Mouse (Mus musculus) right cerebral cortex, postnatal 25 days (tissue): Measurements from ENCODE around the gene Pip4k2a.
"Not testable (repeated sequence)": the region's sequence is repeated elsewhere in the genome, so short reads cannot be mapped to it uniquely, and the experiment has no call there.

Experiments
- DNase-seq: peaks from one replicate; pipeline ENCODE4 v3.0.0; 2022

Gene Pip4k2a

GRCm38 (mm10) chr2:18921570-18922180, 76.3 kb downstream of the Pip4k2a start:
- DNase-seq = no peak

GRCm38 (mm10) chr2:18920461-18920877, 77.5 kb downstream of the Pip4k2a start:
- no peak for DNase-seq

GRCm38 (mm10) chr2:18919797-18920354, 78.0 kb downstream of the Pip4k2a start:
- DNase-seq = no peak

- no peak for DNase-seq
Measured at GRCm38 (mm10) chr2:18917838-18918237, 80.1 kb downstream of the Pip4k2a start.

GRCm38 (mm10) chr2:18917380-18917750, 80.6 kb downstream of the Pip4k2a start:
- DNase-seq = no peak

- DNase-seq = no peak
Measured at GRCm38 (mm10) chr2:18916615-18917379, 81.1 kb downstream of the Pip4k2a start.

GRCm38 (mm10) chr2:18916042-18916407, 81.9 kb downstream of the Pip4k2a start:
- no peak for DNase-seq

- no peak for DNase-seq
Measured at GRCm38 (mm10) chr2:18915372-18916041, 82.4 kb downstream of the Pip4k2a start.

GRCm38 (mm10) chr2:18914750-18915149, 83.2 kb downstream of the Pip4k2a start:
- no peak for DNase-seq

- DNase-seq = no peak
Measured at GRCm38 (mm10) chr2:18913642-18914041, 84.3 kb downstream of the Pip4k2a start.

GRCm38 (mm10) chr2:18911251-18911934, 86.5 kb downstream of the Pip4k2a start:
- DNase-seq = peak; percentile 19

GRCm38 (mm10) chr2:18910209-18910608, 87.7 kb downstream of the Pip4k2a start:
- DNase-seq = no peak

GRCm38 (mm10) chr2:18909713-18910112, 88.2 kb downstream of the Pip4k2a start:
- DNase-seq = no peak

- no peak for DNase-seq
Measured at GRCm38 (mm10) chr2:18907269-18907668, 90.7 kb downstream of the Pip4k2a start.

- DNase-seq = no peak
Measured at GRCm38 (mm10) chr2:18906421-18907084, 91.4 kb downstream of the Pip4k2a start.

GRCm38 (mm10) chr2:18903301-18904068, 94.4 kb downstream of the Pip4k2a start:
- DNase-seq = no peak

GRCm38 (mm10) chr2:18901133-18901532, 96.8 kb downstream of the Pip4k2a start:
- DNase-seq = no peak

- no peak for DNase-seq
Measured at GRCm38 (mm10) chr2:18900635-18901034, 97.3 kb downstream of the Pip4k2a start.

- no peak for DNase-seq
Measured at GRCm38 (mm10) chr2:18897742-18898256, 100.1 kb downstream of the Pip4k2a start.

GRCm38 (mm10) chr2:18896015-18896414, 101.9 kb downstream of the Pip4k2a start:
- no peak for DNase-seq

- not testable (repeated sequence) for DNase-seq
Measured at GRCm38 (mm10) chr2:18893336-18893735, 104.6 kb downstream of the Pip4k2a start.
